Mouse (Mus musculus) cerebellum, postnatal 36 days (tissue): Measurements from ENCODE around the gene Prl4a1.
"Not testable (repeated sequence)": the region's sequence is repeated elsewhere in the genome, so short reads cannot be mapped to it uniquely, and the experiment has no call there.

Experiments
- DNase-seq, 2 experiments: peaks; one replicate each; pipeline ENCODE4 v3.0.0; 2021 to 2022; ENCODE audit warnings: mixed read lengths in 2 of 2

The Prl4a1 gene

GRCm38 (mm10) chr13:28015912-28016311 lies at the start of gene Prl4a1:
TSS of gene Prl4a1 (plus strand) at chr13:28016212.
- no peak for DNase-seq

- no peak for DNase-seq
These were observed 43.1 kb upstream of the Prl4a1 start for GRCm38 (mm10) chr13:27972931-27973330.

GRCm38 (mm10) chr13:27974281-27974680 lies 41.7 kb upstream of the Prl4a1 start:
- not testable (repeated sequence) for DNase-seq

GRCm38 (mm10) chr13:27977646-27978045 lies 38.4 kb upstream of the Prl4a1 start:
- DNase-seq, result no peak

GRCm38 (mm10) chr13:27996557-27996956 lies 19.5 kb upstream of the Prl4a1 start:
- DNase-seq, result not testable (repeated sequence)

GRCm38 (mm10) chr13:28029330-28029729 lies 13.3 kb downstream of the Prl4a1 start:
- no peak for DNase-seq

- DNase-seq, result no peak
These were observed 53.3 kb downstream of the Prl4a1 start for GRCm38 (mm10) chr13:28069315-28069714.
